ENCODE assay signal across 8 mouse cellular contexts in genomic region chr2:156482299-156482698, GRCm38 (mm10).
DNase-seq lines count a peak whose midpoint lies in the region; ATAC-seq lines count a peak whose summit lies in the region.

No protein-coding gene starts in this region.

- no peak overlapping the region for H3K4me3 ChIP-seq in heart, embryonic 11.5 days (ENCODE audit: low read depth, low read length)
- H3K4me3 ChIP-seq in embryonic facial prominence, embryonic 10.5 days = no peak overlapping the region
- H3K4me3 ChIP-seq in liver, embryonic 12.5 days = no peak overlapping the region

- peaks cover 4% of the 10 kb centered on the region; the same call in 1 of the 2 replicates for H3K27me3 ChIP-seq in heart, embryonic 11.5 days (ENCODE audit: control insufficient read depth, insufficient read depth, low read length)
- H3K27me3 ChIP-seq in embryonic facial prominence, embryonic 10.5 days (replicated peaks; ENCODE audit: low read depth, poor library complexity, severe bottlenecking) = peaks cover 26% of the 10 kb centered on the region; the same call in 1 of the 2 replicates
- H3K27me3 ChIP-seq in liver, embryonic 12.5 days (replicated peaks) = peaks cover 67% of the 10 kb centered on the region

- peak; percentile 41 to 69 for DNase-seq in heart, postnatal 10 days
- peak; percentile 62 for DNase-seq in CD4-positive helper T cell, adult 2 months (ENCODE audit: low read depth, low spot score)
- peak; percentile 76 for DNase-seq in adrenal gland, postnatal 14 days
- peak; percentile 66 for DNase-seq in embryonic facial prominence, embryonic 10.5 days (ENCODE audit: low spot score)
- peak; percentile 56 for DNase-seq in ovary, postnatal 14 days (ENCODE audit: low spot score)
- DNase-seq in yolk sac, embryonic 10.5 days (ENCODE audit: low spot score) = no peak

- no peaks in the 10 kb centered on the region; the same call in 1 of the 2 replicates for H3K36me3 ChIP-seq in heart, embryonic 11.5 days (ENCODE audit: control insufficient read depth, insufficient read depth, low read length)
- peaks cover 12% of the 10 kb centered on the region; the same call in 1 of the 2 replicates for H3K36me3 ChIP-seq in embryonic facial prominence, embryonic 10.5 days (replicated peaks)
- no peaks in the 10 kb centered on the region for H3K36me3 ChIP-seq in liver, embryonic 12.5 days

- no peak overlapping the region for H3K4me2 ChIP-seq in heart, embryonic 11.5 days
- H3K4me2 ChIP-seq in liver, embryonic 12.5 days = no peak overlapping the region

- H3K4me1 ChIP-seq in heart, embryonic 11.5 days (ENCODE audit: control insufficient read depth, insufficient read depth, low read length) = 0 out of 2 replicates have a peak, but pooled peaks cover 4% of the 10 kb centered on the region
- peaks cover 16% of the 10 kb centered on the region for H3K4me1 ChIP-seq in embryonic facial prominence, embryonic 10.5 days
- H3K4me1 ChIP-seq in liver, embryonic 12.5 days = peaks cover 15% of the 10 kb centered on the region; the same call in 1 of the 2 replicates

- 32% methylated on average over 13 of the region's 13 CpGs for WGBS in heart, embryonic 11.5 days (ENCODE audit: insufficient replicate concordance)
- 33% methylated on average over 13 of the region's 13 CpGs for WGBS in embryonic facial prominence, embryonic 10.5 days
- 21% methylated on average over 13 of the region's 13 CpGs for WGBS in liver, embryonic 12.5 days (ENCODE audit: insufficient replicate concordance)

- no peaks in the 10 kb centered on the region for H3K9me3 ChIP-seq in heart, embryonic 11.5 days (replicated peaks; ENCODE audit: control insufficient read depth, low read length)
- H3K9me3 ChIP-seq in embryonic facial prominence, embryonic 10.5 days = peaks cover 14% of the 10 kb centered on the region; the same call in 1 of the 2 replicates
- H3K9me3 ChIP-seq in liver, embryonic 12.5 days (replicated peaks) = no peaks in the 10 kb centered on the region

- H3K27ac ChIP-seq in heart, embryonic 11.5 days (ENCODE audit: low read depth, low read length) = no peak overlapping the region
- no peak overlapping the region for H3K27ac ChIP-seq in embryonic facial prominence, embryonic 10.5 days (replicated peaks)
- H3K27ac ChIP-seq in liver, embryonic 12.5 days = no peak overlapping the region

- intact Hi-C loops in heart, postnatal 10 days (cut with DNase I) = no loop called here

- no peak overlapping the region for H3K9ac ChIP-seq in heart, embryonic 11.5 days (ENCODE audit: low read depth, low read length)
- no peak overlapping the region for H3K9ac ChIP-seq in liver, embryonic 12.5 days

- no peak for ATAC-seq in heart, embryonic 11.5 days (replicated peaks; ENCODE audit: insufficient number of reproducible peaks, low FRiP score, low TSS enrichment)
- peak; percentile 47; the same call in 1 of the 2 replicates for ATAC-seq in liver, embryonic 12.5 days
